Mouse (Mus musculus) brown adipose tissue, adult 24 weeks (tissue): Measurements from ENCODE around the gene Htra2. TPM values are rescaled to one million over a fixed set of nuclear protein-coding genes. Genes with fewer than 3 reads are reported as not detected.

ENCODE experiments used
- H3K27ac ChIP-seq: fragments of 200-500 bp; replicated peaks from 2 replicates; pipeline ENCODE4 v1.5.1; 2012; ENCODE audit warnings: low read depth, mild to moderate bottlenecking, low read length
- H3K4me1 ChIP-seq: fragments of 200-500 bp; 2 replicates; pipeline ENCODE4 v1.6.1; 2012; ENCODE audit warnings: low read length, mixed read lengths; ENCODE audit not compliant: control insufficient read depth, insufficient read depth, insufficient read length
- H3K4me3 ChIP-seq: fragments of 200-500 bp; 2 replicates; pipeline ENCODE4 v1.5.1; 2012; ENCODE audit warnings: low read depth, mild to moderate bottlenecking, low read length, moderate library complexity; ENCODE audit not compliant: insufficient read depth
- polyA plus RNA-seq: library from polyadenylated mRNA; stranded (reverse); fragments of >200 nt; gene quantifications from 2 replicates; pipeline ENCODE4 v1.2.4, GENCODE M21; 2012; ENCODE audit not compliant: missing spikeins, insufficient read depth, insufficient read length

Htra2 gene
- polyA plus RNA-seq, 1 experiment = 42.8 TPM

GRCm38 (mm10) chr6:83053136-83053960 is 1.7 kb downstream of the Htra2 start:
- H3K27ac ChIP-seq = peak overlapping the region; percentile 2; the same call in 1 of the 2 replicates
- peak overlapping the region; percentile 82 for H3K4me3 ChIP-seq
- peaks cover 6% of the 10 kb centered on the region for H3K4me1 ChIP-seq

DNA sequence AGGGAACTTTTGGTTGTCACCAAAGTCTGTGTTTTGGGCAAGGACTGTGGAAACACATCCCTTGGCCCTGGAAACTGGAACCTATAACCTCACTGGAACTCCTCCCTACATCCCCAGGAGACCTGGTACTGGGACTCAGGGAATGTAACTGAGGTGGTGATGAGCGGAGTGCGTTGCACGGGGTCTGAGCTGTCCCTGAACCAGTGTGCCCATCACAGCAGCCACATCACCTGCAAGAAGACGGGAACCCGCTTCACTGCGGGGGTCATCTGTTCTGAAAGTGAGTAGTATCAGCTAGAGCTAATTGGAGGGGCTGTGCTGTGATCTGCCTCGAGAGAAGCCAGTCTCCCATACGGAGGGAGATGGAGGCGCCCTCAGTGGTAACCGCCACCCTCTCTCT is 5.7 kb downstream of the Htra2 start:
- no peak overlapping the region for H3K27ac ChIP-seq
- peaks cover 3% of the 10 kb centered on the region; the same call in 1 of the 2 replicates for H3K4me1 ChIP-seq
- no peak overlapping the region for H3K4me3 ChIP-seq

GRCm38 (mm10) chr6:83044742-83045141 is 10.3 kb downstream of the Htra2 start:
- no peak overlapping the region for H3K4me3 ChIP-seq
- no peaks in the 10 kb centered on the region; the same call in 1 of the 2 replicates for H3K4me1 ChIP-seq
- H3K27ac ChIP-seq = no peak overlapping the region

GRCm38 (mm10) chr6:83043993-83044392 is 11.1 kb downstream of the Htra2 start:
- no peak overlapping the region for H3K4me3 ChIP-seq
- H3K27ac ChIP-seq = peak overlapping the region; percentile 57; the same call in 1 of the 2 replicates
- no peaks in the 10 kb centered on the region; the same call in 1 of the 2 replicates for H3K4me1 ChIP-seq

GRCm38 (mm10) chr6:83043561-83043960 is 11.5 kb downstream of the Htra2 start:
- Histone ChIP-seq H3K4me1 (no peaks in the 10 kb centered on the region; the same call in 1 of the 2 replicates), H3K4me3 (no peak overlapping the region), H3K27ac (peak overlapping the region; percentile 57)

- no peak overlapping the region for H3K4me3 ChIP-seq
- H3K27ac ChIP-seq = peak overlapping the region; percentile 14; the same call in 1 of the 2 replicates
- H3K4me1 ChIP-seq = peaks cover 4% of the 10 kb centered on the region; the same call in 1 of the 2 replicates
Measured at GRCm38 (mm10) chr6:83040601-83041000, 14.5 kb downstream of the Htra2 start.

DNA sequence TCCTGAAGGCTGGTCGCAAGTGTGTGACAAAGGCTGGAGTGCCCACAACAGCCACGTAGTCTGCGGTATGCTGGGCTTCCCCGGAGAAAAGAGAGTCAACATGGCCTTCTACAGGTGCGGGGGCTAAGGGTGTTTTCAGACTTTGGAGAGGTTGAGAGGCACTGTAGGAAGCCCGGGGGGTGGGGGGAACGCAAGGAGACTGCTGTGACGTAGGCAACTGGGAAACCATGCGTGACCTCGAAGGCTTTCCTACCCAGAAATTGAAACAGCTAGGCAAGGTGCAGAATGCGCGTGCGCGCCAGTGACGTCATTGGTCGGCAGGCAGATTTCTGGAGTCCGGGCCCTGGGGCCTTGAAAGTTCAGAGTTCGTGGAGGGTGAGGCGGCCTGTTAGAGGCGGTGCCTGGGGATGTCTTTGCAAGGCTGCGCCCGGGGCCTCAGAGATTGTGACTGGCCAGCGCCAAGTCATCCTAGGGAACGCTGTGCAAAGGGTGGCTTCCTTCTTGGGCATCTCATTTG is 16.5 kb downstream of the Htra2 start:
- Histone ChIP-seq H3K4me1 (peaks cover 4% of the 10 kb centered on the region; the same call in 1 of the 2 replicates), H3K27ac (no peak overlapping the region), H3K4me3 (peak overlapping the region; percentile 52)

GRCm38 (mm10) chr6:83037188-83037587 is 17.9 kb downstream of the Htra2 start:
- H3K4me1 ChIP-seq = peaks cover 4% of the 10 kb centered on the region; the same call in 1 of the 2 replicates
- no peak overlapping the region for H3K27ac ChIP-seq
- H3K4me3 ChIP-seq = no peak overlapping the region

DNA sequence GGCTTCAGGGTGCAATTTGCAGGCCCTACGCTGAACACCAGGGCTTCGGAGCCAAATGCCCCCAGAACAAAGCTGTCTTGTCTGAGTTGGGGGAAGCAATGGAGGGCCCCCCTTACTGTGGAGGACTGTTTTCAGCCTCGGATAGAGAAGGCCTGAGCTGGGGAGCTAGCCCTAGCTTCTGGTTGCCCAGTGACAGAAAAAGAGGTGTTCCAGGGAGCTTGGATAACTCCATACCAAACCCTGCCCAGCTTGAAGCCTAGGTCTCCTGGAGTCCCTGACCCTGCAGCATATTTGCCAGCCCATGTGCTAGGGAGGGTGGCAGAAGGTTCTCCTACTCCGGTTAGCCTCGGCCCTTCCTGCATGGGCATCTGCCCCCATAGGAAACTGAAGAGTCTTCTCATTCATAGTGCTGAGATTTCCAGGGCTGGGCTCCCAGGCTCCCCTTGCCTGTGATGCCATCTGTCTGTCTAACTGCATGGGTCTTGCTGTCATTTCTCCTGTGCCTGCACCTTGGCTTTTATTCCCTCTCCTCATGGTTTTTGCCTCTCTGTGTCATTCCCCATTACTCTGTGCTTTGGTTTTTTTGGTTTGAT is 20.5 kb downstream of the Htra2 start:
- peak overlapping the region; percentile 72 for H3K4me3 ChIP-seq
- H3K4me1 ChIP-seq = peaks cover 4% of the 10 kb centered on the region; the same call in 1 of the 2 replicates
- no peak overlapping the region for H3K27ac ChIP-seq

DNA sequence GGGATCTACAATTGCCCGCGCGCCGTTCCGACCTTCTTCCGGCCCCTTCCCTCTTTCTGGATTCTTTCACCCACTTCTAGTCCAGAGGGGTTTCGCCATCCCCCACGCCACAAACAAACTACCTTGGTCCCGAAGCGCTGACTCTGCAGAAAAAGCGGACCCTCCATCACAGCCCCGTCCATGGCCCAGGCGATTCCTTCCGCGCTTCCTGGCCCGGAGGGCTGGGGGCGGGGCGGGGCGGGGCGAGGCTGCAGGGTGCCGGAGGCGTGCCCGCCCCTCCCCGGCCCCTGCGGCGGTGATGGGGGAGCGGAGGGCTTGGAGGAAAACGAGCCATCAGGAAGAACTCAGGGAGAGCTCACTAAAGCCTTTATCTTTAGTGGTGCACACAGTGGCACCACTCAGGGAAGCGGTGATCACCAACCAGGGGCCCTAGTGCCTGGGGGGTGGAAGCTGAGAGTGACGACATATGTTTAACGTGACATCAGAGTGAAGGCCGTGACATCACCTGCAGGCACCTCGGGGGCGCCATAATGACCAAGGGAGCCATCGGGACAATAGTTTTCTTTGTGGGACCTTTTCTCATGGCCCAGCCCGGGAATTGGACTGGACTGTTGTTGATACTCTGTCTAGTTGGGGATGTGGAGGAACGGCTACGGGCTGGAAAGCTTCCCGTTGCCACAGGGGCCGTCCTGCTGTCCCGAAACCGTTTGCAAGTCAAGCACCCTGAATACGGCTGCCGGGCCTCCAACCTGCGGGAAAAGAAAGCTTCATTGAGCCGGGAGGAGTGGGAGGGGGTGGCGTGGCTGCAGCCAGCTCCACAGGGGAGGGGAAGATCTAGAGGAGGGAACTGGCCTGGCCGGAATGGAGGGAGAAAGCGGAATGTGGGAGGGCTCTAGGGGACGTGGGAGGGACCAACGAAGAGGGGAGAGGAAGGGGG is 21.6 kb downstream of the Htra2 start, which contains the start of the genes Dok1 and Loxl3:
Gene Dok1, minus strand, starts transcription at position 223 of the 937 bp plus-strand sequence.
Gene Loxl3, plus strand, starts transcription at position 925 of the 937 bp plus-strand sequence.
- H3K4me3 ChIP-seq = peak within 1 kb of the TSS; percentile 72
- H3K4me1 ChIP-seq = peaks cover 4% of the 10 kb centered on the region; the same call in 1 of the 2 replicates

DNA sequence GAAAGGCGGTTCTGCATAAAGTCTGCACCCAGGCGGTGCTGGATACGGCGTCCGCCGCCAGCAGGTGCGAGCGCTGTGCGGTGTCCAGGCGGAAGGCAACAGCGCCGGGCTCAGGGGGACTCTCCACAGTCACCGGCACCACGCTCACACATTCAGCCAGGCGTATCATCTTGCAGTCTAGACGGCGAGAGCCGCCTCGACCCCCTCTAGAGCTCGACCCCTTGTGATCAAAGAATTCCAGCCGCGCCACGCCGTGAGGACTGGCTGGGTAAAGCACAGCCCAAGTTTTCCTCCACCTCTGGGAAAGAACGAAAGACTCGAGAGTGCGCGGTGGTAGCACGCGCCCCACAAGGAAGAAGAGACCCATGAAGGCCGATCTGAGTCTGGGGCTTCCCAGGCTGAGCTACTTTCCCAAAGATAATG is 22.3 kb downstream of the Htra2 start:
- H3K4me1 ChIP-seq = no peaks in the 10 kb centered on the region
- H3K4me3 ChIP-seq = peak overlapping the region; percentile 72
- H3K27ac ChIP-seq = peak overlapping the region; percentile 23

More for the DNA sequence above, 21.6 kb downstream of the Htra2 start, which contains the start of the genes Dok1 and Loxl3:
- H3K27ac ChIP-seq = peak within 1 kb of the TSS; percentile 55

GRCm38 (mm10) chr6:83031921-83032590 is 23.0 kb downstream of the Htra2 start:
- no peaks in the 10 kb centered on the region for H3K4me1 ChIP-seq
- H3K4me3 ChIP-seq = peak overlapping the region; percentile 72
- H3K27ac ChIP-seq = no peak overlapping the region

GRCm38 (mm10) chr6:83031111-83031510 is 24.0 kb downstream of the Htra2 start:
- H3K4me1 ChIP-seq = no peaks in the 10 kb centered on the region
- H3K4me3 ChIP-seq = no peak overlapping the region
- no peak overlapping the region for H3K27ac ChIP-seq

DNA sequence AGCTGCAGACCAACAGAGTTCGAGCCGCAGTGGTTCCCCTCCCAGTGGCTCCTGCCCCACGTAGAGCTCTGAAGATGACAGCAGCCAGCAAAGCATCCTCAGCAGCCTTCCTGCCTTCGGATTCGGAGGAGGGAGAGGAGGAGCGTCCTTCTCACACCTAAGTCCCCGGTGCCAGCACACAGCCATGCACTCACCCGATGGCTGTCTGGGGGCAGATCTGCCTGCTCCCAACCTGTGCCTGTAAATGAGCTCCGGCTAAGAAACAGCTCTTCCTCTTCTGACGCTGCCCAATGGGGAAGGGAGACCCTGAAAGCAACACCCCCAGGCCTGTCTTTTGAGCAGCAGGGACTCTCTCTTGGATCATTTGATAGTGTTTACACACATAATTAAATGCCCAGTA is 25.3 kb downstream of the Htra2 start:
- H3K4me3 ChIP-seq = no peak overlapping the region
- no peak overlapping the region for H3K27ac ChIP-seq
- no peaks in the 10 kb centered on the region for H3K4me1 ChIP-seq
